Mouse (Mus musculus) limb, embryonic 12.5 days (tissue): ENCODE measurements around the gene Hhipl2. TPM values are rescaled to one million over a fixed set of nuclear protein-coding genes. Genes with fewer than 3 reads are reported as not detected.

Experiments
- polyA plus RNA-seq: library from polyadenylated mRNA; unstranded; fragments of >200 nt; fragmentation: Nextera tagmentation; extraction: Ambion mirVana; gene quantifications from 2 replicates; pipeline ENCODE4 v1.2.1, GENCODE M21; 2016

Gene Hhipl2
- polyA plus RNA-seq, 1 experiment from 2014 or later, result 0.23 TPM

Other genes starting within 250 kb of the Hhipl2 start
- gene Disp1, start 196.7 kb upstream of the Hhipl2 start, polyA plus RNA-seq, result 22.1 and 25.3 TPM in 2 replicates
- 63.7 and 71.1 TPM in 2 replicates for gene Aida, start 121.6 kb upstream of the Hhipl2 start, polyA plus RNA-seq
- gene Brox, start 120.9 kb upstream of the Hhipl2 start, polyA plus RNA-seq, result 38.3 and 39.7 TPM in 2 replicates
- 116 and 133 TPM in 2 replicates for gene Mia3, start 48.7 kb upstream of the Hhipl2 start, polyA plus RNA-seq
- 22.4 and 23.7 TPM in 2 replicates for gene Taf1a, start 29.2 kb upstream of the Hhipl2 start, polyA plus RNA-seq